Mouse (Mus musculus) liver, postnatal 0 days (tissue): ENCODE measurements around the gene Uhrf2. TPM values are rescaled to one million over a fixed set of nuclear protein-coding genes. Genes with fewer than 3 reads are reported as not detected.
A peak's percentile ranks its signal among the peaks of the same experiment; 100 is the strongest.

Experiments used
- ATAC-seq: fragments of 200-750 bp; cut with Nextera tagmentation; 2 replicates; pipeline ENCODE4 v1.8.0; 2017; ENCODE audit warnings: mild to moderate bottlenecking, moderate library complexity
- DNase-seq: peaks from one replicate; pipeline ENCODE4 v3.0.0-alpha.2; 2016
- H3K27ac ChIP-seq: fragments of 300-500 bp; sonication (generic); 2 replicates; pipeline ENCODE4 v1.5.1; 2014; ENCODE audit warnings: antibody characterized with exemption, moderate library complexity, mild to moderate bottlenecking, low read depth
- H3K27me3 ChIP-seq: fragments of 300-500 bp; sonication (generic); 2 replicates; pipeline ENCODE4 v1.6.1; 2014; ENCODE audit warnings: low read length, control low read depth, mixed read lengths; ENCODE audit not compliant: insufficient read depth
- H3K36me3 ChIP-seq: fragments of 300-500 bp; sonication (generic); replicated peaks from 2 replicates; pipeline ENCODE4 v1.6.1; 2014; ENCODE audit warnings: mild to moderate bottlenecking, control low read depth, low read length, moderate library complexity, mixed read lengths; ENCODE audit not compliant: insufficient read depth
- H3K4me1 ChIP-seq: fragments of 300-500 bp; sonication (generic); 2 replicates; pipeline ENCODE4 v1.6.1; 2014; ENCODE audit warnings: antibody characterized with exemption, mild to moderate bottlenecking, control low read depth; ENCODE audit not compliant: insufficient read depth
- H3K4me2 ChIP-seq: fragments of 300-500 bp; sonication (generic); 2 replicates; pipeline ENCODE4 v1.6.1; 2014; ENCODE audit warnings: low read depth, mild to moderate bottlenecking, low read length, moderate library complexity, mixed read lengths
- H3K4me3 ChIP-seq: fragments of 300-500 bp; sonication (generic); 2 replicates; pipeline ENCODE4 v1.5.1; 2014; ENCODE audit warnings: low read depth, low read length
- H3K9ac ChIP-seq: fragments of 300-500 bp; sonication (generic); replicated peaks from 2 replicates; pipeline ENCODE4 v1.6.1; 2014; ENCODE audit warnings: mild to moderate bottlenecking, moderate library complexity
- H3K9me3 ChIP-seq: fragments of 300-500 bp; sonication (generic); 2 replicates; pipeline ENCODE4 v1.6.1; 2016; ENCODE audit warnings: mild to moderate bottlenecking, control low read depth, low read length, mixed read lengths
- CTCF ChIP-seq: sonication (generic); IDR thresholded peaks from 2 replicates; pipeline ENCODE4 v1.5.1; 2016; ENCODE audit warnings: antibody characterized with exemption, low read depth
- EP300 ChIP-seq: IDR thresholded peaks from 2 replicates; pipeline ENCODE4 v1.6.1; 2016; ENCODE audit warnings: antibody characterized with exemption, low read depth, mild to moderate bottlenecking
- WGBS: fragments of 180-500 bp; shearing (Covaris S2); extraction: QIAGEN DNeasy Blood & Tissue Kit; methylation state at CpG from one replicate; pipeline ENCODE4 v1.1.7; 2014; ENCODE audit not compliant: insufficient replicate concordance; 5-methylcytosine and 5-hydroxymethylcytosine counted together
- polyA plus RNA-seq: library from polyadenylated mRNA; unstranded; fragments of >200 nt; fragmentation: Nextera tagmentation; extraction: Ambion mirVana; gene quantifications from 2 replicates; pipeline ENCODE4 v1.2.1, GENCODE M21; 2015

Uhrf2 gene
- polyA plus RNA-seq, 1 experiment from 2014 or later = 19.8 TPM

DNA sequence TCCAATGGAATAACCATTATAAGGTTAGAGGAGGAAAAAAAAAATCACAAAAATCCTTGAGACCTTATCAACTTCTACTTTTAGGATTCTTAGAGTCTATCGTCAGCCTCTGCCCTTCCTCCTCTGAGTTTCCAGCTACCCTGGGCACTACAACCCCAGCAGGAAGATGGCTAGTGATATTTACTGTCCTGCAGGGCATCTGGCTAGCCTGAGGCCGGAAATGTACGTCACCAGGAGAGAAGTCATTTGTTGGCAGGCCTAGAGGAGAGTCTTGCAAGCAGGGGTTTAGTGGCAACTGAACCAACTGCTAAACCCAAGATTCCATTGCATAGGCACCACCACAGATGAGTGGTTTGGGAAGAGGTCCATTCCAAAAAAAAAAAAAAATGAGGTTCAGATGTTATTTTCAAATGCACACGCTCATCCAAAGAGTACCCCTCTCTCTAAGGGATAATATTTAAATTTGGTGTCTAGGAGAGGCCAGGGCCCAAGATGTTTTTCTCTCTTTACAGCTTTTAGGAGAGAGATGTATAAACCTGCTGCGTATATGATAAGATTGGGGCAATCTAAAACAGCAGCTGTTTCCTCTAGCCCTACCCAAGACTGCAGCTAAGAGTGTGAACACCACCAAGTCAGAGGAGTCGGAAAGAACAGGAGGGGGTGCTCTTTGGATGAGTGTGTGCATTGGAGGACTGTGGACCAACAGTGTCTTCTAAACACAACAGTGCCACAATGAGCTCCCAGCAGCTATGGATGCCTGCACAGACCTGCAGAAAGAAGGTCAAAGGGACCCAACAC, 74.9 kb downstream of the Uhrf2 start:
- Histone ChIP-seq H3K9me3 (no peaks in the 10 kb centered on the region), H3K4me3 (no peak overlapping the region), H3K4me1 (peaks cover 2% of the 10 kb centered on the region; the same call in 1 of the 2 replicates), H3K36me3 (peaks cover 8% of the 10 kb centered on the region), H3K27me3 (no peaks in the 10 kb centered on the region), H3K9ac (no peak overlapping the region), H3K4me2 (no peak overlapping the region), H3K27ac (no peak overlapping the region)
- 65% methylated on average over 6 of the region's 6 CpGs for WGBS
- no peak for ATAC-seq
- TF ChIP-seq CTCF = no peak
- no peak for TF ChIP-seq EP300
- no peak for DNase-seq

DNA sequence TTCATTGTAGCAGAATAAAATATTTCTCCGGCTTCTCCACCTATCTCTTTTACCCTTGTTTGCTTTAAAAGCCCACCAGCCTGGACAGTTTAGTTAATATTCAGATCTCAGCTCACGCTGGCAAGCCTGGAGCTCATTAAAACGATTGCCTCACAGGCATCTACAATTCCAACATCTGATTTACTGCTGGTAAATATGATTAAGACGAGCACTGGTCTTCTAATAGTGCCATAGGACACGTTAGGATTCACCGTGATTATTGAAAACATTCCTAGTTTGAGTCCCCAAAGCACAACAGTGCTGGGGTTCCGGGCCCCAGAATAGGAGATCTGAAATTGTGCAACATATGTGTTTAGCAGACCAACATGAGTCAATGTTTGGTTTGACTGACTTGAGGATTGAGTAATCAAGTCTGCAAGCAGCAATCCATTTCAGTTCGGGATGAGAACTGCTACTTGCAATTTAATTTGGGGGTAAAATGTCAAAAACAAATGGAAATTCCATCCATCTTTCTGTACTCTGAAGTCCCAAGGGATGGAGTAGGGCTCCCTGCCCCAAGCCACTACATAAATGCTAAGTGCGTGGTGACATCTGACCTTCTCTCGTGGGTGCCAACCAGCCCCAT, 77.0 kb downstream of the Uhrf2 start:
- peak; percentile 75 for ATAC-seq
- Histone ChIP-seq H3K4me1 (peaks cover 8% of the 10 kb centered on the region; the same call in 1 of the 2 replicates), H3K9me3 (no peaks in the 10 kb centered on the region), H3K27me3 (no peaks in the 10 kb centered on the region), H3K9ac (no peak overlapping the region), H3K27ac (peak overlapping the region; percentile 39; the same call in 1 of the 2 replicates), H3K4me3 (no peak overlapping the region), H3K4me2 (no peak overlapping the region), H3K36me3 (peaks cover 2% of the 10 kb centered on the region)
- 55% methylated on average over 10 of the region's 10 CpGs for WGBS
- TF ChIP-seq CTCF (no peak), EP300 (no peak)
- no peak for DNase-seq

- Histone ChIP-seq H3K9me3 (no peaks in the 10 kb centered on the region), H3K27ac (no peak overlapping the region), H3K4me1 (peaks cover 8% of the 10 kb centered on the region; the same call in 1 of the 2 replicates), H3K27me3 (no peaks in the 10 kb centered on the region), H3K4me3 (no peak overlapping the region), H3K9ac (no peak overlapping the region), H3K36me3 (peaks cover 4% of the 10 kb centered on the region), H3K4me2 (no peak overlapping the region)
- no peak for ATAC-seq
- TF ChIP-seq EP300 (no peak), CTCF (no peak)
- DNase-seq = no peak
Observed at GRCm38 (mm10) chr19:30108616-30109015, 78.3 kb downstream of the Uhrf2 start.

- Histone ChIP-seq H3K4me1 (peaks cover 8% of the 10 kb centered on the region; the same call in 1 of the 2 replicates), H3K27me3 (no peaks in the 10 kb centered on the region), H3K9me3 (no peaks in the 10 kb centered on the region), H3K27ac (no peak overlapping the region), H3K36me3 (peaks cover 4% of the 10 kb centered on the region), H3K4me2 (no peak overlapping the region), H3K9ac (no peak overlapping the region), H3K4me3 (no peak overlapping the region)
- no peak for DNase-seq
- 84% methylated on average over 6 of the region's 6 CpGs for WGBS
- TF ChIP-seq CTCF (no peak), EP300 (no peak)
- ATAC-seq = no peak
Observed at GRCm38 (mm10) chr19:30109122-30109521, 78.8 kb downstream of the Uhrf2 start.

DNA sequence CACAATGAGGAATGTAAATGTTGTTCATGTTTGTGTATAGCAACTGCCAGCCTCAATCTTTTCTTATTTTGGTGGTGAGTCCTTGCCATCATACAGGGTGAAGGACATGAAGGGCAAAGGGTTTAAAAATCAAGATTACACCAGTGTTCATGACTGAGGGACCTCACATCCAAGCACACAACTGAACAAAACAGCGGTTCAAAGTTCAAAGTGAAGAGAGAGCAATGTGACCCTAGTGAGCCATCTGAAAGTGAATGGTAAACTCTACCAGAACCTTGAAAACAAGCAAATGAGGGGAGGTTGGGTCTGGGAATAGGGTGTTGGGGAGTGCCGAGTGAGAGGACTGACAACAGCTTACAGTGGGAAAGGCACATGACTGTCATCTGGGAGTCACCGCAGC, 81.1 kb downstream of the Uhrf2 start:
- Histone ChIP-seq H3K9ac (no peak overlapping the region), H3K9me3 (no peaks in the 10 kb centered on the region), H3K27me3 (no peaks in the 10 kb centered on the region), H3K4me1 (peaks cover 8% of the 10 kb centered on the region; the same call in 1 of the 2 replicates), H3K4me2 (no peak overlapping the region), H3K4me3 (no peak overlapping the region), H3K27ac (peak overlapping the region; percentile 36; the same call in 1 of the 2 replicates), H3K36me3 (peaks cover 5% of the 10 kb centered on the region; the same call in 1 of the 2 replicates)
- DNase-seq (no peak), ATAC-seq (peak; percentile 64)
- WGBS = 77% methylated on average over 3 of the region's 3 CpGs
- TF ChIP-seq EP300 (no peak), CTCF (no peak)

DNA sequence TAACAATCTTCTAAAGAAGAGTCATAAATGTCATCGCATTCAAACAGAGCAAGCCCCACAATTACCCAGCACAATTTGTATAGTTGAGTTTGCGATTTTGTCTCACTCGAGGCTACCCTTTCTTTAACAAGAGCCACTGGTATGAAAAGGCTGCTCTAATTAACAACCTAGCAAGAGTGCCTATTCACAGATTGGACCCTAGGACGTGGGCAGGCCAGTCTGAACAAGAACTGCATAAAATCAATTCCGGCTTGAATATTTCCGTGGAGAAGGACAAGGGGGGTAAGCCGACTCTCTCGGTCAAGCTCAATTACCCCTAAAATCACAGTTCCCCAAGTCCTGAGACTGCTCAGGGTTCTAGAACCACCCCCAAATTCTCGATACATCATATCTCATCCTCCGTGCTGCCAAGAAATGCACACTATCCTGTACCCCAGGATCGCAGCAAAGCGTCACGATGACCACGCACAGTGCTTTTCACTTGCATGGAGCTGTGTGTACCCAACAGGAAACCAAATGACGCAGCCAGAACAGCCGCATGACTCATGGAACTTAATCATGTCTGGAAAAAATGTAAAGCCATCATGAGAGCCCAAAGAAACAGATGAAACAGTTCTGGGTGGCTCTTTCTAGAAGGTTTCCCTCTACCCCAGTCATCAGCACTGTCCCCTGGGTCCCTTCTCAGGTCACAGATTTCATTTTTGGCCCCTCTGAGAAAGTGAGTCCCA, 82.8 kb downstream of the Uhrf2 start:
- Histone ChIP-seq H3K9ac (no peak overlapping the region), H3K36me3 (peaks cover 6% of the 10 kb centered on the region; the same call in 1 of the 2 replicates), H3K27me3 (no peaks in the 10 kb centered on the region), H3K4me3 (no peak overlapping the region), H3K4me2 (no peak overlapping the region), H3K4me1 (peaks cover 8% of the 10 kb centered on the region), H3K27ac (no peak overlapping the region), H3K9me3 (no peaks in the 10 kb centered on the region)
- 78% methylated on average over 16 of the region's 16 CpGs for WGBS
- DNase-seq (no peak), ATAC-seq (no peak)
- TF ChIP-seq CTCF (no peak), EP300 (no peak)
